Mouse (Mus musculus) lung, postnatal 10 days (tissue): ENCODE results near the gene Nfib.

ENCODE experiments used
- DNase-seq: peaks from one replicate; pipeline ENCODE4 v3.0.0; 2021

Gene Nfib

DNA sequence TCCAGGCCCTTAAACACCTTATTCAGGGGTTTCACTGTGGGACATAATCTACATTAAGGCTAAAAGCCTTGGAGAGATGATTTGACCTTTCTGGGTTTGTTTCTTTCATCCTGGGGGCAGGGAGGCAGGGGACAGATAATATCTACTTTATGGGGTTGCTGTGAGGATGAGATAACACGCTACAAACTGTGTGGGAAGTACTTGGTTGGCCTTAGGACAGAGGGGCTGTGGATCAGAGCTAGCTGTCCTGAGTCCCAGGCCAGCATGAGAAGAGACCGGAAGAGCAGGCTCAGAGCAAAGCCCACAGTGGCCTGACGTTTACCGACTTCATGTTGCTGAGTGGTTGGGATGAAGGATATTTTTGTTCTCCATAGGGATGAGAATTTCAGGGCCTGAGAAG is 81.7 kb downstream of the Nfib start:
- DNase-seq = no peak

DNA sequence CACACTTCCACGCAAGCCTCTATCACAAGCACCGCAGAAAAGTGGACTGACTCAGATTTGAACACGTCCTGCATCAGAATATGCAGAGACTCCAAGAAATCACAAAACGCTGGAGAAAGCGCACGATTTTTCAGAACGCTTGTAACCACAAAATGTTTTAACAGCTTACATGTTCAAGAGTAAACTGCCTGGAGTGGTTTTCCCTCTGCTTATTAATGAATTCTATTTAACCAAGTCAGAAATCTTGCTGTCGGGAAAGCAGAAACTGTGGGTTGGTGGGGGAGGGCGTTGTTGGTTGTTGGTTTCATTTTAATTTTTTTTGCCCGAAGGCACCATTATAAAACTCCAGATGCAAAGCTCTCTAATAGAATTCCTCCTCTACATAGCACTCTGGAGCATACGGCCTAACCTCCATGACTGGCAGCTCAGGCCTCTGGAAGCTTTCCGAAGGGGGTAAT is 82.4 kb downstream of the Nfib start:
- no peak for DNase-seq

DNA sequence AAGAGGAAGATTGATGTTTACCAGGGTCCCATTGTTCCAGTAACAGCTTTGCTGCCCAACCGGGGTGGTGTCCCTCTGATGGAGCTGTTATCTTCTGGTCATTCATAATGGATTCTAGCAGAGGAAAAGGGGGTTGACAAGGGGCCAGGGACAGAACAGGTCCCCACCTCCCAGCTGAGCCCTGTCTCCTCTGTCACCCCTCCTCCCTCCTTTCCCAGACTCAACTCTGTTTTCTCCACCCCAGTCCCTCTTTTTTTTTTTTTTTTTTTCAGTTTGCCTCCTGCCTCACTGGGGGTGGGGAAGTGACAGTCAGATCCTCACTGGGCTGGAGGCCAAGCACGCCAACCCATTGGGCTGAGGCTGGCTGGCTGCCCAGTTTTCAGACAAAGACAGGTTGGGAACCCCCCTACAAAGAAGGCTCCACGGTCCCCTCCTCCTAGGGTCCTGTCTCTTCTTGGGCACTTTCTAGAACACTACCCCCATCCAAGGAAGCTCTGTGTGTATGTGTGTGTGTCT is 83.2 kb downstream of the Nfib start:
- peak; percentile 90 for DNase-seq

DNA sequence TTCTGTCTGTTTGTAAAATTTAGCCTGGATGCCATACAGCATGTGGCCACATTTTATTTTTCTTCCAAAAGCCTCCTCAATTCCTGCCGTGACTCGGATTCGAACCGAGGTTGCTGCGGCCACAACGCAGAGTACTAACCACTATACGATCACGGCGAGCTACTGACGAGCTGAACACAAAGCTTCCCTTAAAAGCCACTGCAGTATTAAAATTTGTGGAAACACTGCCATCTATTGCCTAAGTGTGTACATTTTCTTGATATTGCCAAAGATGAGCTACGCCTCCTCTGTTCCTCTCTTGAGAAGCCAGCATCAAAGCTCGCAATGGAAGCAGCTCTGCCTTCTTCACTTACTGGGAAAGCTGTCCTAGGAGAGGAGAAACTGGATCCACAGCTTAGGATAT is 86.0 kb downstream of the Nfib start:
- DNase-seq = peak; percentile 42

DNA sequence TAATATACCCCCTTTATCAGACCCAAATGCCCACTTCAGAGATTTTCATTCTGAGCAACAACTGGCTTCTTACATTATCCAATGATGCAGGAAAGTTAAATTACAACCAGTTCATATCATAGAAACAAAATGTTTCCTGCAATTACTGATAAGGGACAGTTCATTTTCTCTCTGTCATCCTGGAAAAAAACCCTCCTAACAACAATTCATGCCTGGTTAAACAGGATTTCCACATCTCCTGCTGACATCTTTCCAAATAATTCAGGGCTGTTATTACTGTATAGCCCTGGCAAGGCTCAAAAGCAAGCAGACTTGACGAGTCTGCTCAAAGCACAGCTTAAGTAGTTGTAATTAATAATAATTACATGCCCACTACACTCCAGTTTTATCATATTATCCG is 86.5 kb downstream of the Nfib start:
- DNase-seq = no peak

DNA sequence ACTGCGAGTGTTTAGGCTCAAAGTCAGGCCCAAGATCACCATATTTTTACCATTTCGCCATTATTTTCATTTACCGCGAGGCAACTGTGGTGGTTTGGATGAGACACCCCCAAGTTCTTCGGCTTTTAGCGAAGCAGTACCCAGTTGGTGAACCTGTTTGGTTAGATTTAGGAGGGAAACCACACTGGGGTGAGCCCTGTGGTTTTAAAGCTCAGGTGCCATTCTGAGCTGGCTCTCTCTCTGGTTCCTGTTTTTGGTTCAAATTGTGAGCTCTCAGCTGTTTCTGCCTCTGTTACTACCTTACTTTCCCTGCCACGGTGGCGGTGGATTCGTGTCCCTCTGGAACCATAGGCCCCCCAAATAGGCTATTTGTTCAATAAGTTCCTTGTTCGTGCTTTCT is 88.3 kb downstream of the Nfib start:
- DNase-seq = no peak

DNA sequence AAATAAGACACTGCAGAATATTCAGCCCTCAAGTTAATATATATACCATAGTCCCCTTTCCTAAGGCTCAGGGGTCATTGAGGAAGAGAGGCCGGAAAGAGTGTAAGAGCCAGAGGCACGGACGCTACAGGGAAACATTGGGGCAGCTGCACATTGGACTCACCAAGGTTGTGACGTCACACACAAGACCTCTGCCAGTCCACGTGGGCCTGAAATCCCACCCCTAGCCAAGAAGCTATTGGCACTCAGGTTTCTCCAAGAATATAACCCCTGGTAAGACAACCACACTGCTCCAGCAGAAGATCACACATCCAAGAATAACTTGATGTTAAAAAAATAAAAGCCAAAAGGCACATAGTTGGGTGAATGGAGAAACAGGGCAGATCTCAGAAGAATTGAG is 89.8 kb downstream of the Nfib start:
- no peak for DNase-seq

DNA sequence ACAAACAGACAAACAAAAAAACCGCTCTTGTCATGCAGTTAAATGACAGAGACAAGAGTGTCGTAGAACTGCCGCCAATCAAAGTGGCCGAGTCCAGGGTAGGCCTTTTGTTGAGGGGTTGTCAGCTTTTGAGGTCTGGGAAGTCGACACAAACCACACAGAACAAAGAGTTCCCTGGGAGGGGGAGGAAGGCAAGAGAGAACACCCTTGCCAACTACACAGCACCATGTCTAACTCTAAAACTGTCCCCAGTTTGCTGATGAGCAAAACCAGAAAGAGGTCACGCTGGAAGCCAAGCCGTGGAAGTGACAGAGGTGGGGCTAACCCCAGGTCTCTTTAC is 91.1 kb downstream of the Nfib start:
- DNase-seq = no peak

DNA sequence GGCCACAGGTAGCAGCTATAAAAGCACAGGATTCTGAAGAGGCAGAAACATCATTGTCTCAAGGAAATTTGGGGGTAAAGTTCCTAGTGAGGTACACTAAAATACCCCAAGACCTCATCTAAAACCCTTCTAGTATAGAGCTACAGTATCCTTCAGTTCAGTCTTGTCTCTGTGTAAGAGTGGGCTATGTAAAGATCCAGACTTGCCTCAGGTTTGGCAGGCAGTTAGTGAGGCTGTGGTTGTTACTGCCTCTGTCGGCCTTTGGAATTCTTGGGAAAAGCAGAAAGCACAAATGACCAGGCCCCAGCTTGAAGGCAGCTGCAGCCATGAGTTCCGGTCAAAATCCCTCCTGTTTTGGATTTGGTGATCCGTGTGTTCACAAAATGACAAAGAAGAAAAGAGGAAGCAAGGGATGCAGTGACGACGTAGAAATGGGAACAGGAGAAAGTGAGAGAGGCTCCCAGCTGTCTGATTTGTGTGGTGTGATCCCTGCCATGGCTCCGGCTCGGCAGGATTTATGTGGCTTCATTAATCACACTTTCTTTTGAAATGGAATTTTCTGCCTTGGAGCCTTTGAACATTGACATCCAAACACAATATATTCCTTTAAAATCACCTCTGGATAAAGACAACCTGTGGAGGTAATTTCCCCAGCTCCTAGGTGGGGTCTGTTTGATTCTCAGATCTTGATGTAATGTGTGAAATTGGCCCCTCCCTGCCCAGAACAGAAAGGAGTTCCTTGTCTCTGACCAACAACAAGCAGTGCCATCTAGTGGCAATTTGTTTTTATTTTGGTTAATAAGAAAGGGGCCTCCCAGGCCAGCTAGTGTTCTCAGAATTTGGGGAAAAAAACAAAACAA is 91.7 kb downstream of the Nfib start:
- DNase-seq = peak; percentile 80

DNA sequence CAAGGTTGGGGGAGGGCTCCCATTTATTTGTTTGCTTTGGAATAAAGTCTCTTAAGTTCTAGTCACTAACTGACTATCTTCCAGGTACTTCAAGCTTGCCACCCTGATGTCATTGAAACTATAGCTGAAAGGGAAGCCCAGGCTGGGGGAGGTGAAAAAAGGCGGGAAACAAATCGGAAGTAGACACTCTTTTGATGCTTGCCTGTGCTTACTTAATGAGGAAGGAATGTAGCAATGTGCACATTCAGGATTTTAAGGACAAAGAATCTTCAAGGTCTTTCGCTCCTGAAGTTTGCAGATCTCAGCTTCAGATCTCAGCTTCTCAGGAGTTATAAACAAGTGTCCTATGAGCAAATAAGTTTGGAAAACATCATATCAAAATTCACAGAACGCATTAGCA is 95.9 kb downstream of the Nfib start:
- no peak for DNase-seq

DNA sequence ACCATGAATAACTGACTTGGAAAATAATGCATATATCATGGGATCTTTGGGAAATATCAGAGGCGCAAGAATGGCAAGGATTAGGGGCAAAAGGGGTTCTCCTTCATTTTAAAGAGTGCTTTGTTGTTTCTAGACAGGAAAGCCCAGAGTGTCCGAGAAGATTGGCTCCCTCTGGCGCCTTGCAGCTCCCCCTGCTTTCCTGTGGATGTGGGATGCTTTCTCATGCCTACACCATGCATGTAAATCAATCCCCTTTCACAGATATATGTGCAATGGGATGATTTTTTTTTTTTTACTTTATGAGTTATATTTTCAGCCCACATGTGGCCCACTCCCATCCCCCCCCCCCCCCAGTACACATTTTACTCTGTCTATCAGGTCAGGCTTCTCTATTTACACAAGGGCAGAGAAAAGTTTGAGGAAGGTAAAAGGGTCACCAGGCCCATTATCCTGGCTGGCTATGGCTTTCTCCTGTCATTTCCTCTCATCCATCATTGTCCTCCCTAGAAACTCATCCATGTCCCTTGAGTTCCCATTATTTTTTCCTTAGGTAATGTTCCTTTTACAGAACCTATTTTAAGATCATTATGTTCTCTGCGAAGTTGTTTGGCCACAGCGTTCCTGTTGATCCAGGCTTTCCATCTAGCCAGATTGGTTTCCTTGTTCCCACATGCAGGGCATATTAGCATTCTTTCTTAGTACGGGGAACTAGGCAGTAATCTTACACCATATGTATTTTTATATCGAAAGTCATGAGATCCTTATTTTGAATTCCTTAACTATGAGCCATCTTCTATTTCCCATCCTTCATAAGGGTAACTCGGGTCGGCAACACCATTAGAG is 96.6 kb downstream of the Nfib start:
- no peak for DNase-seq

DNA sequence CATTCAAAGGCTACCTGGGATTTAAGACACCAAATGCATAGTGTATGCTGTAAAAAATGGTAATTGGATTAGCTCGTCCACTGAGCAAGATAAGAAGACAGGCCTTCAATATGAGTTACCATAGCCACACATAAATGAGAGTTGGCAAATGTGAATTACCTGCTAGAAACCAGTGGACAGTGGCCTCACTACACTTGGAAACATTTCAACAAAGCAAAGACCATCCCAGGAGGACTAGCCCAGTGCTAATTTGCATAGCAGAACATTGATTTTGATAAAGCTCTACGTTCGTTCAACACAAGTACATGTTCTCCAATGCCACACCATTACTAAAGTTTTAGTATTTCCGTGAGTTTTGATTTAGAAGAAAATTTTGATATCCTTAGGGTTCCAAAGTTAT is 98.3 kb downstream of the Nfib start:
- DNase-seq = no peak

DNA sequence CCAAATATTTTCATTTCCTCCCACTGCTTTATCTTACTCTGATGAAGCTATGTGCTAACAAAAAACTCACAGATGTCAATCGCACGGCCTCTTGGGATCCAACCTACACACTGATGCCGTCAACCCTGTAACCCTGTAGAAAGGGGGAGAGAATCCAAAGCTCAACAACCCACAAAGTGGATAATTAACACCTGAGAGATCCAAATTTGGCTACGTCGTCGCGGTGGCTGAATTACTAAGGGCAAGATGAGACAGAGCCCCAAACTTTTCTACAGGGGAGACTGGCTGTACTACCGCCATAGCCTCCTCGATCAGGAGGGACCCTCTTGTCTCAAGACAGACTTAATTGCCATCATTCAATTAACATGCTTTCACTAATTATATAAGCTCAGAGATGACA is 99.2 kb downstream of the Nfib start:
- no peak for DNase-seq

DNA sequence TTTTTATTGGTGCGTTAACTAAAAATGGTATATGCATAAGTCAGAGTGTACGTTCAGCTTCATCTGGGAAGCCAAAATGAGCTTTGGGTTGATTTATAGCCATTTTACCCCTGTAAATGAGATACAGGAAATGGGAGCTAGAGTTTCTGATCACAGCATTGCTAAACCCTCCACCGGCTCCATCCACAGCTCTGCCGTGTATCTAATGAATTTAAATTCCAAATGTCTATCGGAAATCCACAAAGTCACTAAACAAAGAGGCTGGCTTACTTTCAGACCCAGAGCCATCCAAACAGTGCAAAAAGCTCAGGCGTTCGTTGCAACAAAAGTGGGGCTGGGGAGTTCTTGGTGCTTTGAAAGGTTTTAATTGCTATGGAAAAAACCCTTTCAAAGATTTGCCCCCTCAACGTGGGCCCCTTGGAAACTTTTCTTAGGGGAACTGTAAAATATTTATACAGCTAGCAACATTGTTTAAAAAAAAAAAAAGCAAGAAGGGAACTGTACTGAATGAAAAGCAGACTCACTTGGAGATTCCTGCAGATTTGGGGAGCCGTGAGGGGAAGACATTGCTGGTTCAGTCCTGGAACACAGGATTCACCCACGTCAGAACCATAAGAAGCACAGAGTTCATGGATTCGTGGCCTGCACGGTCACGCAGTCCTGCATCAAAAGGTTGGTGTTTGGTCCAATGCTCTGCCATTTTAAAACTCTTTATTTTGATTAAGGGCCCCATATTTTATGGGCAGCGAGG is 100.3 kb downstream of the Nfib start:
- no peak for DNase-seq

DNA sequence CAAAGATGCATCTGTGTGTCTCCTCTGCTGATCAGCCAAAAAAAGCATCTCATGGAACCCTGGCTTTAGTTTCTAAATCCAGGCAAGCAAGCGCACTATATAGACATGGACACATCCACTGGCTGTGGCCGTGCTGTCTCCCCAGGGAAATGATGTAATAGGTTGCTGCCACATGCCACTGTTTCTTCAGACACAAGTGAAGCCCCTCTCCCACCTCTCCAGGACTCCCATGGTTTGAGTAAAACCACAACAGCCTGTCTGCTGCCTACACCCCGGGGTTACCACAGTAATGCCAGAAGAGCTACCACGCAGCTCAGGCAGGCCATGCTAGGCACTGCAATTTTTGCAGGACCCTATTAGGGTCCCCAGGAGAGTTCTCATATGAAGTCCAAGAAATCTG is 101.0 kb downstream of the Nfib start:
- DNase-seq = no peak

DNA sequence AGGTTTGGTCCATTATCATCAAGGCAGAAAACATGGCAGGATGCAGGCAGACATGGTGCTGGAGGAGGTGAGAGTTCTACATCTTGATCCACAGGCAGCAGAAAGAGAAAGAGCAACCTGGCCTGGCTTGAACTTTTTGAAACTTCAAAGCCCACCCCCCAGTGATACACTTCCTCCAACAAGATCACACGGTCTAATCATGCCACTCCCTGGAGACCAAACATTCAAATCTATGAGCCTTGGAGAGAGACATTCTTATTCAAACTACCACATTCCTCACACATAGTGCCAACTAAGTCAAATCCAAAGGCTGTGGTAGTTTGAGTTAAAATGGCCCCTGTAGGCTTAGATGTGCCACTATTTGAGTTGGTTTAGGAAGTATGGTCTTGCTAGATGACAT is 104.9 kb downstream of the Nfib start:
- DNase-seq = no peak

DNA sequence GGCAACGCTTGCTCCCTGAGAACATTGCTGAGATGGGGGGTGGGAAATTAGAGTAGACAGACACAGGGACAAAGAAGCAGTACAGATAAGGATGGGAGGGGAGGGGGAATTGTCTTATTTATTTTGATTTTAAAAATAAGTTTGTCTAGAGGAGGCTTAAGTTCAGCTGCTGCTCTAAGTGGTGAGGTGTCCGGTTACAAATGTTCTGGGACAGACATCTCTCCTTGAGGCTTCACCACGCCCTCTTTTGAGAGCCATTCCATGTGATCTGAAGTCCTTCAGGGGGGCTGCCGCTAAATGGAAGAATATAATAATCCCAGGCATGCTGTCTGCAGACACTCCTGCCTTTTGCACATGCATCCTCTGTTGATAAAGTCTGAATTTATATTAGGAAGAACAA is 107.1 kb downstream of the Nfib start:
- DNase-seq = no peak

DNA sequence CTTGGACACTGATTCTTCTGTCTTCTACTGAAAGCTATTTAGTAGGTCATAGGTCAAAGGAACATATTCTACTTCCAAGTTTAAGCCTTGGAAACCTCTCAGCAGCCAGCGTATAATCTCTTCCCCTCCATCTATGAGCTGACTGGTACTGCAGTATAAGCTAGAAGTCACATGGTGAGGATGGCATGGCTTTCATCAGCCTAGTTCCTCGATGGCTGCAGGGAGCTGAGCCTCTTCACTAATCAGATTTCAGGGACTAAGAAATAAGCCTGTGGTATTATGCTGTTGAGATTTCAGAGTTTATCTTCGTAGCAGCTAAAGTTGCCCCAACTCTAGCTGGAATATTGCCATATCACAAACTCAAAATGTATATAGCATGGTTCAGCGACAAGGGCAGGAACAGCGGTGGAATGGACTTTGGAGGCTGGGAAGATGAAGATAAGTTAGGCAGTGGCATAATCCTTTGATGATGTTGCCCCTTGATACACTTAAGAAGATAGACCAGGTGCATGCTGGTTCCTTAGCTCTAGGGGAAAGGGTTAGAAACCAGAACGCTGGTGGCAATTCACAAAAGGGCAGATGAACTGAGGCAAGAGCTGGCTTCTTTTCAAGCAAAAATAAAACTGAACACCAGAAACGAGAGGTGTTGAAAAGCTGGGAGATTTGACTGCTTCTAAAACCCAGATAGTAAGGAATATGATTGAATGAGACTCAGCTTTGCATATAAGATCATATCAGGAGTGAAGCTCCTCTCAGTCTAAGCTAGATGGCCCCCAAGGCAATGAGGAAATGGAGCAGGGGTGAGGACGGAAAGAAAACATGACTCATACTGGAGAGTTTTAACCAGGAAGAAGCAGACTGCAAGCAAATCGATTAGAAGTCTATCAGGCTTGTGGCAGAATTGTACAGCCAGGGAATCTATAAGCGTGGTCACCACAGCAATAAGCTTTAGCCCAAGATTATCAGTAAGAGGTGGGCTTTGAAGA is 111.6 kb downstream of the Nfib start:
- no peak for DNase-seq

DNA sequence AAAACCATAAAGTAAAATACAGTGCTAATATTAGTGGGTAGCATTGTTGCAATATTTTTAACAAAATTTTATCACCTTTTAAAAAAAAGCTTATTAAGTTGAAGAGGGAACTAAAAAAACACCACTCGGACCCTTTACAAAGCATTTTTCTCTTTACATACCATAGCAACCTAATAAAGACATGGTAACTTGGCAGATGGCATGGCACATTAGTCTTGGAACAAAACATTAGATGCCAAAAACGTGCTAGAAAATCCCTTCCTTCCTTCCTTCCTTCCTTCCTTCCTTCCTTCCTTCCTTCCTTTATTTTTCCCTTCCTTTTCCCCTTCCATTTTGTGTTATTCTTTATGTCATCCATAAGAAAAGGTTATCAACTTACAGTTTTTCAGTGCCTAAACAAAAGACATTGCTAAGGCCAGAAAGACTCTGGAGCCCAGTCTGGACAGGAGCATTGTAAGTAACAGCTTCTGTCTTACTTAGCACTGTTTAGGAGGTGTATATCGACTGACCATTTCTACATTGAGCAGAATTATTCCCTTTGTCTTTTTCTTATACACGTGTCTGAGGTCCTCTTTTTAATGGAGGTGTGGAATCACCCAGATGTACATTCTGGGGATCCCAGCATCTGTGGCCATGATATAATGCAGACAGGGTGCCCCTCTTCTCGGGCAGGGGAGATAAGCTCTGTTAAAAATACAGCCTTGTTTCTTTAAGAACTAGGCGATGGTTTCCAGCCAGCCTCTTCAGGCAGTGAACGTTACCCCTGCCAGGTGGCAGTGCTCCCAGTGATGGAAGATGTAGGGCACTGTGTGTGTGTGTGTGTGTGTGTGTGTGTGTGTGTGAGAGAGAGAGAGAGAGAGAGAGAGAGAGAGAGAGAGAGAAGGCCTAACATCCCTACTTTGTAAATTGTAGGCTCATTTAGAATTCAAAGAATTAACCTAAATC is 113.2 kb downstream of the Nfib start:
- peak; percentile 70 for DNase-seq

DNA sequence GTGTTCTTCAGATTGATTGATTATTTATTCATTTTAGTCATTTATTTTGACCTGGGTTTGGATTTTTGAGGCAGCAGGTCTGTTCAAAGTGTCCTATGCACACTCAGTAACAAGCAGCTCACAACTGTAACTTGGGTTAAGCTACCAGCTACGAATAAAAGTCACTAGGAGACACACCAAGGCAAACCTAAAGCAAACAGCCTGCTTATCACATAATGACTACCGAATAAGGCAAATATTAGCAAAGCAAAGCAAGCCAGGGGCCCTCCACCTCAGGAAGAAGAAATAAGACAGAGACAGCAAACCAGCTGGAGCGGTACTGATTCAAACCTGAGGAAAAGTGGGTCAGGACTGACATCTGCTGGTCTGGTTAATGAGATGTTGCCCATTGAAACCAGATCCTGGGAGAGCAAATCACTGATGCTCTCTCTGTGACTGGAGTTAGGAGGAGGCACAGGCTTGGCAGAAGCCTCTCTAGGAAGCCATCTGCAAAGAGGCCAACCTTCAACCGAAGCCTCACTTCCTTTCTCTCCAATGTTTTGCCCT is 116.1 kb downstream of the Nfib start:
- peak; percentile 78 for DNase-seq

DNA sequence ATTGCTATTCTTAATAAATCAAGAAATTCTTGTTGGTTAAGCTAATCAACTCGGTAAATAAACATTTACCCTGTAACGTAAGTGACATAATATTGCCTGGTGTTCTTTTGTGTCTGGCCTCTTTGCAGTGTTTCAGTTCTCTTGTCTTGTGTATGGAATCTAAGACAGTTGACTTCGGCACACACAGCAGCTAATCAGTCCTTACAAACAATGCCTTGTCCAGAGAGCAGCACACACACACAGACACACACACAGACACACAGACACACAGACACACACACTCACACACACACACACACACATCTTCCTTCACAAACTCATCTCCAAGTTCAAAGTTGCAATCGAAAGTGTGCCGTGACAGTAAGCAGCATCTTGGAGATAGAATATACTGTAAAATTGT is 116.8 kb downstream of the Nfib start:
- no peak for DNase-seq
